Mouse (Mus musculus): ENCODE data around the gene Wdhd1.

GRCm38 (mm10) chr14:47191861-47192260 lies 84.8 kb downstream of the Wdhd1 start:
- no peak for TF ChIP-seq CTCF (IDR thresholded peaks at IDR 0.05; ENCODE audit: control insufficient read depth, insufficient read depth, insufficient read length)
- TF ChIP-seq MYOD1 (IDR thresholded peaks at IDR 0.05; ENCODE audit: control insufficient read depth, insufficient read length, low read depth) = no peak
- TF ChIP-seq USF1 (IDR thresholded peaks at IDR 0.05; ENCODE audit: low read depth) = no peak
- TF ChIP-seq MAX (IDR thresholded peaks at IDR 0.05) = no peak
- no peak for TF ChIP-seq CEBPB (IDR thresholded peaks at IDR 0.05; ENCODE audit: low read depth)
- no peak for TF ChIP-seq MYOG (IDR thresholded peaks at IDR 0.05; ENCODE audit: control insufficient read depth, extremely low read depth, insufficient read length)

Data from C2C12 (cell line).